In the genomic region with DNA sequence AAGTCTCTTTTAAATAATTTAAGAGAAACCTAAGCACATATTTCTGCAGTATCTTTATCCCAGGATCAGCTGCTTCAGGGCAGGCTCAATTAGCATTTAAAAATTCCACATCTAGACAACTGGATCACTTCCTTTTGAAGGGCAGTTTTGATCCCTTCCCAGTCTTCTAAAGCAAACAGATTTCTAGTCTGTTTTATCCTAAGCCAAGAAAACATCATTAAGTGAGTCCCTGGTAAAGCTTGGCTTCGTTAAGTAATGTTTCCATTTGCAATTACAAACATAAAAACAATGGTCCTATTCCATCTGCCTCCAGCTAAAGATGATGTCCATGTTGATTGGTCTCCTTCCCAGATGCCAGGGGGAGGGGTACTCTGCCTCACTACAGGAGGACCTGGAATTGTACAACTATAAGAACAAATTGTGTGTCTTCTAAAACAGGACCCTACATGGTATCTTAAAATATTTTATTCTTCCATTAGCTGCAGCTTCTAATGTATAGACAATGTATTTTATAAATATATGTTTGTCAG, we compare ENCODE assay signal across 15 mouse cellular contexts.
"Had no signal": no experiment of that assay in that cellular context is flagged by ENCODE, and none has a peak within 500 bp of the region (broad histone marks: within the 10 kb centered on the region; RNA-seq: fewer than 3 reads in every experiment).

No protein-coding gene starts in this region.

- ATAC-seq: liver, embryonic 12.5 days; midbrain, embryonic 15.5 days had no signal

- H3K9ac ChIP-seq: limb, embryonic 12.5 days; liver, embryonic 12.5 days; lung, embryonic 15.5 days; midbrain, embryonic 15.5 days; neural tube, embryonic 13.5 days had no signal

- H3K27ac ChIP-seq: left cerebral cortex, adult 2 months; limb, embryonic 12.5 days; liver, embryonic 12.5 days; midbrain, embryonic 10.5 days; midbrain, embryonic 15.5 days; neural tube, embryonic 13.5 days had no signal

- H3K9me3 ChIP-seq: limb, embryonic 12.5 days; liver, embryonic 12.5 days; lung, embryonic 15.5 days; midbrain, embryonic 10.5 days; midbrain, embryonic 15.5 days; neural tube, embryonic 13.5 days had no signal

- H3K4me1 ChIP-seq: limb, embryonic 12.5 days; liver, embryonic 12.5 days; lung, embryonic 15.5 days; midbrain, embryonic 10.5 days; midbrain, embryonic 15.5 days; neural tube, embryonic 13.5 days had no signal

- H3K36me3 ChIP-seq: limb, embryonic 12.5 days; liver, embryonic 12.5 days; lung, embryonic 15.5 days; midbrain, embryonic 10.5 days; midbrain, embryonic 15.5 days; neural tube, embryonic 13.5 days had no signal

- H3K4me3 ChIP-seq: left cerebral cortex, adult 2 months; limb, embryonic 12.5 days; liver, embryonic 12.5 days; lung, embryonic 15.5 days; midbrain, embryonic 10.5 days; midbrain, embryonic 15.5 days; neural tube, embryonic 13.5 days had no signal

- H3K4me2 ChIP-seq: limb, embryonic 12.5 days; liver, embryonic 12.5 days; lung, embryonic 15.5 days; midbrain, embryonic 15.5 days; neural tube, embryonic 13.5 days had no signal

- DNase-seq: kidney, adult 8-10 months; kidney, postnatal 25 days; lung, postnatal 36 days; retina, postnatal 1 day; right cerebral cortex, postnatal 4 days; spleen, adult 18-20 months; thymus, adult 18-20 months; thymus, postnatal 14 days had no signal

- H3K27me3 ChIP-seq: limb, embryonic 12.5 days; liver, embryonic 12.5 days; lung, embryonic 15.5 days; midbrain, embryonic 15.5 days; neural tube, embryonic 13.5 days had no signal
